In the genomic region with DNA sequence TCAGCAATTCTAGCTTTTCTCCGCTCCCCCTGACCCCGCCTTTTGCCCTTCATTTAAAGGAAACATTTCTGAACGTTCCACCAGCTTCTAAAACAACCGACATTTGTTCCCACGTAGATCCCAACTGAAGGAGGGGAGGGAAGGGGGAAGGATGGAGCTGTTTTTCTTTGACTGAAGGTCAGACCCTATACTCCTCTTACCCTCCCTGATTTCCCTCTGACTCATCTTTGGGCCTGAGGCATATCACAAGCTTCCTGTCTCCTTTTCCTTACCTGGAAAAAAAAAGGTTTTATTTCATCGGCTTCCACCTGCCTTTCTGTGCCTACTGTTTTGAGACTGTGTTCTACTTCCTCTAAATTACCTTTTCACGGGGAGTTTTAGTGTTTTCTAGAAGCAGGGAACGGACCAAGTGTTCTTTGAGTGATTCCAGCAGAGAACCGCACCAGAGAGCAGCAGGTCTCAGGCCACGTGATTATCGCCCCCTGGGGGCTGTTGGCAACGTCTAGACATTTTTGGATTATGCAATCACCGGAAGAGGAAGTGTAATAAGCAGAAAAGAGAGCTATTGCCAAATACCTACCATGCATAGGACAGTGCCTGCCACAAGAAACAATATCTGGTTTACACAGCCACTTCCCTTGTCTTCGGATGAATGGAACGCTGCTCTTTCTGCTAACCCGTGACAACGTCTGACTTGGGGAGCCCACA, we compare ENCODE assay signal across 8 mouse cellular contexts.
DNase-seq lines count a peak whose midpoint lies in the region; ATAC-seq lines count a peak whose summit lies in the region.

No protein-coding gene starts in this region.

- no peaks in the 10 kb centered on the region; the same call in 1 of the 2 replicates for H3K27me3 ChIP-seq in heart, embryonic 13.5 days (replicated peaks)
- no peaks in the 10 kb centered on the region for H3K27me3 ChIP-seq in megakaryocyte, embryonic 14.5 days (replicated peaks)
- no peaks in the 10 kb centered on the region for H3K27me3 ChIP-seq in stomach, embryonic 15.5 days (replicated peaks)

- no peak overlapping the region for H3K9ac ChIP-seq in heart, embryonic 13.5 days
- no peak overlapping the region for H3K9ac ChIP-seq in stomach, embryonic 15.5 days

- 35% methylated on average over 17 of the region's 17 CpGs for WGBS in heart, embryonic 13.5 days
- WGBS in stomach, embryonic 15.5 days: 42% methylated on average over 17 of the region's 17 CpGs

- H3K4me2 ChIP-seq in heart, embryonic 13.5 days: peak overlapping the region; percentile 40
- 0 out of 2 replicates have a peak overlapping the region, but pooled peaks have one; percentile 14 for H3K4me2 ChIP-seq in stomach, embryonic 15.5 days

- peak; percentile 19; the same call in 1 of the 2 replicates for ATAC-seq in heart, embryonic 13.5 days (ENCODE audit: extremely low read depth, insufficient number of reproducible peaks, low FRiP score, low TSS enrichment)
- ATAC-seq in stomach, embryonic 15.5 days (ENCODE audit: insufficient read depth, low FRiP score, low read depth): 0 out of 2 replicates have a peak, but pooled peaks have one; percentile 35

- H3K4me1 ChIP-seq in heart, embryonic 13.5 days: peaks cover 18% of the 10 kb centered on the region
- peaks cover 31% of the 10 kb centered on the region for H3K4me1 ChIP-seq in megakaryocyte, embryonic 14.5 days
- H3K4me1 ChIP-seq in stomach, embryonic 15.5 days: no peaks in the 10 kb centered on the region

- no peaks in the 10 kb centered on the region for H3K36me3 ChIP-seq in heart, embryonic 13.5 days
- no peaks in the 10 kb centered on the region for H3K36me3 ChIP-seq in megakaryocyte, embryonic 14.5 days (replicated peaks; ENCODE audit: low read length)
- H3K36me3 ChIP-seq in stomach, embryonic 15.5 days: no peaks in the 10 kb centered on the region

- H3K27ac ChIP-seq in heart, embryonic 13.5 days (replicated peaks): no peak overlapping the region; the same call in 1 of the 2 replicates
- H3K27ac ChIP-seq in stomach, embryonic 15.5 days: no peak overlapping the region

- H3K9me3 ChIP-seq in heart, embryonic 13.5 days: no peaks in the 10 kb centered on the region
- H3K9me3 ChIP-seq in megakaryocyte, embryonic 14.5 days: no peaks in the 10 kb centered on the region
- H3K9me3 ChIP-seq in stomach, embryonic 15.5 days: no peaks in the 10 kb centered on the region

- peak; percentile 34 for DNase-seq in ovary, adult 18-20 months (ENCODE audit: low spot score)
- DNase-seq in ovary, postnatal 10 days (ENCODE audit: low spot score): no peak
- peak; percentile 88 for DNase-seq in cerebellum, adult 11-12 months
- peak; percentile 72 for DNase-seq in kidney, postnatal 10 days
- no peak for DNase-seq in layer of hippocampus, adult 9-11 months

- no peak overlapping the region for H3K4me3 ChIP-seq in heart, embryonic 13.5 days
- H3K4me3 ChIP-seq in megakaryocyte, embryonic 14.5 days (replicated peaks): peak overlapping the region; percentile 69
- H3K4me3 ChIP-seq in stomach, embryonic 15.5 days (replicated peaks): no peak overlapping the region

Comparison
In these comparisons a context has a peak if more than half of its experiments do, and no peak if none do; other contexts are left out.
1. DNase-seq: peak in ovary, adult 18-20 months (single experiment), cerebellum, adult 11-12 months (single experiment) and kidney, postnatal 10 days (single experiment); none in ovary, postnatal 10 days (single experiment) and layer of hippocampus, adult 9-11 months (single experiment).